Mouse (Mus musculus) limb, embryonic 14.5 days (tissue): ENCODE results near the gene Hnf4a. TPM values are rescaled to one million over a fixed set of nuclear protein-coding genes. Genes with fewer than 3 reads are reported as not detected.

Source experiments
- ATAC-seq: fragments of 200-750 bp; cut with Nextera tagmentation; 2 replicates; pipeline ENCODE4 v1.8.0; 2017; ENCODE audit warnings: low read depth, moderate number of reproducible peaks, moderate TSS enrichment; ENCODE audit not compliant: low FRiP score
- DNase-seq: peaks from one replicate; pipeline ENCODE4 v3.0.0-alpha.2; 2015; ENCODE audit warnings: low spot score
- H3K27ac ChIP-seq: fragments of 300-500 bp; sonication (generic); replicated peaks from 2 replicates; pipeline ENCODE4 v1.5.1; 2014; ENCODE audit warnings: low read depth, mild to moderate bottlenecking, low read length, moderate library complexity, mixed read lengths
- H3K27me3 ChIP-seq: fragments of 300-500 bp; sonication (generic); 2 replicates; pipeline ENCODE4 v1.6.1; 2014; ENCODE audit warnings: low read length, mixed read lengths; ENCODE audit not compliant: control insufficient read depth, insufficient read depth
- H3K36me3 ChIP-seq: fragments of 300-500 bp; sonication (generic); 2 replicates; pipeline ENCODE4 v1.6.1; 2014; ENCODE audit warnings: mild to moderate bottlenecking, low read length, moderate library complexity, mixed read lengths; ENCODE audit not compliant: control insufficient read depth, insufficient read depth
- H3K4me1 ChIP-seq: fragments of 300-500 bp; sonication (generic); 2 replicates; pipeline ENCODE4 v1.6.1; 2014; ENCODE audit warnings: antibody characterized with exemption, low read length, mixed read lengths; ENCODE audit not compliant: control insufficient read depth, insufficient read depth
- H3K4me2 ChIP-seq: fragments of 300-500 bp; sonication (generic); replicated peaks from 2 replicates; pipeline ENCODE4 v1.6.1; 2014; ENCODE audit warnings: low read depth, mild to moderate bottlenecking, low read length, moderate library complexity; ENCODE audit not compliant: severe bottlenecking
- H3K4me3 ChIP-seq: fragments of 300-500 bp; sonication (generic); replicated peaks from 2 replicates; pipeline ENCODE4 v1.5.1; 2014; ENCODE audit warnings: low read length
- H3K9ac ChIP-seq: fragments of 300-500 bp; sonication (generic); 2 replicates; pipeline ENCODE4 v1.6.1; 2014; ENCODE audit warnings: mild to moderate bottlenecking, low read depth, low read length, moderate library complexity; ENCODE audit not compliant: severe bottlenecking
- H3K9me3 ChIP-seq: fragments of 300-500 bp; sonication (generic); 2 replicates; pipeline ENCODE4 v1.6.1; 2016; ENCODE audit warnings: low read length; ENCODE audit not compliant: control insufficient read depth
- POLR2A ChIP-seq: fragments of 200-500 bp; IDR thresholded peaks from 2 replicates; pipeline ENCODE4 v1.8.0; 2012; ENCODE audit warnings: inconsistent platforms, mild to moderate bottlenecking, moderate library complexity, borderline replicate concordance; ENCODE audit not compliant: insufficient read depth, insufficient read length; ENCODE audit errors: extremely low read depth
- WGBS: fragments of 180-500 bp; shearing (Covaris S2); extraction: QIAGEN DNeasy Blood & Tissue Kit; methylation state at CpG from one replicate; pipeline ENCODE4 v1.1.7; 2014; 5-methylcytosine and 5-hydroxymethylcytosine counted together
- polyA plus RNA-seq, 2 experiments: library from polyadenylated mRNA; depleted of rRNA in 1 of 2; stranded (reverse) in 1 of 2; unstranded in 1 of 2; fragments of >200 nt; fragmentation: Nextera tagmentation in 1 of 2; extraction: Ambion mirVana in 1 of 2; gene quantifications; 2 replicates each; pipeline versions ENCODE4 v1.2.1 to v1.2.3; 2012 to 2014

Hnf4a gene
- polyA plus RNA-seq, 2 experiments: 0.20 TPM; not detected in 1

DNA sequence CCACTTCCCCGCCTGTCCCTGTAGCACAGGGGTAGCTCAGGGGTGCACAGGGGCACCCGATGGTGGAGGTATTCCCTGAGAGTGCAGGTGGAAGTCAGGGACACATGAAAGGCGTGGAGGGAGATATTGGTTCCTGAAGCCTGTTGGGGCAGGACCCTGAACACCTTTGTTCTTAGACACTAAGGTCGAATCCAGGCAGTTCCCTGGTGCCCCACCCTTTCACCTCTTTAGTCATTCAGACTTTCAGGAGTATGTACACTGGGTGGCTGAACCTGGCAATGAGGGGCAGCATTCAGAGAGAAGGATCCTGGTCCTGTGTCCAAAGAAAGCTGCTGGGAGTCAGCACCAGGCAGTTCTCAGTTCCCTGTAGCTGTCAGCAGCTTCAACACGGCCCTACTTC is 44.2 kb upstream of the Hnf4a start:
- H3K9me3 ChIP-seq: no peaks in the 10 kb centered on the region
- TF ChIP-seq POLR2A: no peak
- no peak overlapping the region for H3K27ac ChIP-seq
- H3K4me2 ChIP-seq: no peak overlapping the region
- H3K9ac ChIP-seq: no peak overlapping the region
- 0 out of 2 replicates have a peak, but pooled peaks cover 4% of the 10 kb centered on the region for H3K36me3 ChIP-seq
- WGBS: 77% methylated on average over 5 of the region's 5 CpGs
- no peak for DNase-seq
- ATAC-seq: no peak
- H3K27me3 ChIP-seq: no peaks in the 10 kb centered on the region
- H3K4me1 ChIP-seq: no peaks in the 10 kb centered on the region
- H3K4me3 ChIP-seq: no peak overlapping the region

- WGBS: 76% methylated on average over 11 of the region's 11 CpGs
- H3K9ac ChIP-seq: no peak overlapping the region
- no peak for TF ChIP-seq POLR2A
- H3K4me2 ChIP-seq: no peak overlapping the region
- H3K4me1 ChIP-seq: no peaks in the 10 kb centered on the region
- ATAC-seq (no peak), DNase-seq (no peak)
- no peaks in the 10 kb centered on the region for H3K9me3 ChIP-seq
- H3K4me3 ChIP-seq: no peak overlapping the region
- no peaks in the 10 kb centered on the region for H3K27me3 ChIP-seq
- H3K36me3 ChIP-seq: peaks cover 5% of the 10 kb centered on the region; the same call in 1 of the 2 replicates
- H3K27ac ChIP-seq: no peak overlapping the region
Observed at GRCm38 (mm10) chr2:163462801-163463200, 43.8 kb upstream of the Hnf4a start.

DNA sequence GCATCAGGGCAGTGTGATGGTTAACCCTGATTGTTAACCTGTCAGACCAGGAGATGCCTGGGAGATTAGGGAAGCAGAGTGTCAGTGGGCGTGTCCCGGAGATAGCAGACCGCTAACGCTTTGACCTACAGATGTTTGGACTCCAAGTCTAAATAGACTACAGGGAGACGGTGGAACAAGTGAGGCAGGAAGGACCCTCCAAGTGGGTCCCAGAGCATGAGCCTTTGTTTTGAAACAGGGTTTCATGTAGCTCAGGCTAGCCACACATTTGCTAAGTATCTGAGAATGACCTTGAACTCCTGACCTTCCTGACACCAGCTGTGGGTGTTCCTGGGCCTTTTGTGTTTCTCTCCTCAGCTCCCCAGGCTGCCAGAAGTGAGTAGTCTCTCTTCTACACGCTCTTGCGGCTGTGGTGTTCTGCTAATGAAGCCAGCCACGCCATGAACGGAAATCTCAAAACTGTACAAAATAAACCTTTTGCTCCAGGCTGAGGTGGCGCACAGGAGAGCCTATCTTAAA is 43.3 kb upstream of the Hnf4a start:
- WGBS: 56% methylated on average over 10 of the region's 10 CpGs
- ATAC-seq (no peak), DNase-seq (no peak)
- H3K4me3 ChIP-seq: no peak overlapping the region
- no peaks in the 10 kb centered on the region for H3K4me1 ChIP-seq
- no peaks in the 10 kb centered on the region for H3K9me3 ChIP-seq
- no peak for TF ChIP-seq POLR2A
- H3K4me2 ChIP-seq: no peak overlapping the region
- no peak overlapping the region for H3K27ac ChIP-seq
- H3K9ac ChIP-seq: no peak overlapping the region
- H3K27me3 ChIP-seq: no peaks in the 10 kb centered on the region
- H3K36me3 ChIP-seq: peaks cover 10% of the 10 kb centered on the region

- Histone ChIP-seq H3K4me3 (no peak overlapping the region), H3K9ac (no peak overlapping the region), H3K27ac (no peak overlapping the region), H3K27me3 (no peaks in the 10 kb centered on the region), H3K36me3 (peaks cover 15% of the 10 kb centered on the region), H3K4me1 (no peaks in the 10 kb centered on the region), H3K4me2 (no peak overlapping the region), H3K9me3 (no peaks in the 10 kb centered on the region)
- no peak for DNase-seq
- ATAC-seq: no peak
- 72% methylated on average over 4 of the region's 4 CpGs for WGBS
- no peak for TF ChIP-seq POLR2A
Observed at GRCm38 (mm10) chr2:163463998-163464397, 42.6 kb upstream of the Hnf4a start.

- no peak for DNase-seq
- H3K27ac ChIP-seq: no peak overlapping the region
Observed at GRCm38 (mm10) chr2:163464562-163464961, 42.0 kb upstream of the Hnf4a start.

DNA sequence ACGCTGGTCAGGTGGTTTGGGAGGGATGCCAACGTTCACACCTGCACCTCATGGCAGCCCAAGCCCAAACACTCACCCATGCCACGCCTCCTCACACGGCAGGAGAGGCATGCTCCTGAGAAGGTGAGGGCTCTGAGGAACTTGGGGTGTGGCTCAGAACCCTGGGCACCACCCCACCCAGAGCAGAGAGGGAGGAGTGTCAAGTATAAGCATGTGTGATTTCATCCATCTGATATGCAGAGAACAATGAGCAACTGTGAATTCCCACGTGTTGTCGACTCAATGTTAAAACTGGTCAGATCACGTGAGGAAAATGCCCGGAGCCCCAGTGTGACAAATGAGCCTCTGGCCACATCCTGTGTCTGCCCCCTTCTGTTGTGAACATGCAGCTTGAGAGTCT is 39.8 kb upstream of the Hnf4a start:
- ATAC-seq (no peak), DNase-seq (no peak)
- Histone ChIP-seq H3K4me1 (peaks cover 8% of the 10 kb centered on the region), H3K27ac (no peak overlapping the region), H3K9me3 (no peaks in the 10 kb centered on the region), H3K4me3 (no peak overlapping the region), H3K4me2 (no peak overlapping the region), H3K36me3 (peaks cover 24% of the 10 kb centered on the region), H3K9ac (no peak overlapping the region), H3K27me3 (no peaks in the 10 kb centered on the region)
- 69% methylated on average over 8 of the region's 8 CpGs for WGBS
- no peak for TF ChIP-seq POLR2A

More at GRCm38 (mm10) chr2:163464562-163464961, 42.0 kb upstream of the Hnf4a start:
- Histone ChIP-seq H3K36me3 (peaks cover 20% of the 10 kb centered on the region), H3K4me2 (no peak overlapping the region), H3K4me3 (no peak overlapping the region), H3K27me3 (no peaks in the 10 kb centered on the region), H3K9ac (no peak overlapping the region), H3K4me1 (no peaks in the 10 kb centered on the region), H3K9me3 (no peaks in the 10 kb centered on the region)
- TF ChIP-seq POLR2A: no peak
- ATAC-seq: peak; percentile 51
- 64% methylated on average over 6 of the region's 6 CpGs for WGBS
